Mouse (Mus musculus): ENCODE results near the gene Helb. TPM values are rescaled to one million over a fixed set of nuclear protein-coding genes. Genes with fewer than 3 reads are reported as not detected.

Gene Helb
- polyA plus RNA-seq, 1 experiment from 2014 or later = 12.1 TPM

GRCm38 (mm10) chr10:120111691-120112319, 982 bp downstream of the Helb start:
- DNase-seq (ENCODE audit: low spot score) (no peak), ATAC-seq (replicated peaks; ENCODE audit: low FRiP score) (no peak)
- 67% methylated on average over 3 of the region's 3 CpGs for WGBS
- peak overlapping the region; percentile 94 for H3K27ac ChIP-seq (ENCODE audit: low read depth, low read length)
- H3K9me3 ChIP-seq (ENCODE audit: control insufficient read depth, low read length) = no peaks in the 10 kb centered on the region
- no peaks in the 10 kb centered on the region; the same call in 1 of the 2 replicates for H3K36me3 ChIP-seq (ENCODE audit: control insufficient read depth, insufficient read depth, low read length)
- H3K9ac ChIP-seq (ENCODE audit: low read depth, low read length) = peak overlapping the region; percentile 81
- peak overlapping the region; percentile 81 for H3K4me2 ChIP-seq
- peaks cover 4% of the 10 kb centered on the region; the same call in 1 of the 2 replicates for H3K4me1 ChIP-seq (replicated peaks; ENCODE audit: control insufficient read depth, insufficient read depth, low read length)
- peak overlapping the region; percentile 72 for H3K4me3 ChIP-seq (ENCODE audit: low read depth, low read length)
- H3K27me3 ChIP-seq (replicated peaks; ENCODE audit: control insufficient read depth, insufficient read depth, low read length) = no peaks in the 10 kb centered on the region

GRCm38 (mm10) chr10:120100806-120101205, 12.0 kb downstream of the Helb start:
- Histone ChIP-seq H3K27ac (ENCODE audit: low read depth, low read length) (no peak overlapping the region), H3K36me3 (ENCODE audit: control insufficient read depth, insufficient read depth, low read length) (peaks cover 16% of the 10 kb centered on the region; the same call in 1 of the 2 replicates), H3K4me3 (ENCODE audit: low read depth, low read length) (no peak overlapping the region), H3K4me2 (no peak overlapping the region), H3K9me3 (ENCODE audit: control insufficient read depth, low read length) (no peaks in the 10 kb centered on the region), H3K4me1 (replicated peaks; ENCODE audit: control insufficient read depth, insufficient read depth, low read length) (no peaks in the 10 kb centered on the region), H3K27me3 (replicated peaks; ENCODE audit: control insufficient read depth, insufficient read depth, low read length) (no peaks in the 10 kb centered on the region), H3K9ac (ENCODE audit: low read depth, low read length) (no peak overlapping the region)
- DNase-seq (ENCODE audit: low spot score) (no peak), ATAC-seq (replicated peaks; ENCODE audit: low FRiP score) (no peak)
- 91% methylated on average over 1 of the region's 1 CpGs for WGBS

- H3K27me3 ChIP-seq (replicated peaks; ENCODE audit: control insufficient read depth, insufficient read depth, low read length) = no peaks in the 10 kb centered on the region
- ATAC-seq (replicated peaks; ENCODE audit: low FRiP score) (no peak), DNase-seq (ENCODE audit: low spot score) (no peak)
- peaks cover 18% of the 10 kb centered on the region for H3K36me3 ChIP-seq (ENCODE audit: control insufficient read depth, insufficient read depth, low read length)
- H3K4me2 ChIP-seq = no peak overlapping the region
- H3K27ac ChIP-seq (ENCODE audit: low read depth, low read length) = no peak overlapping the region
- no peaks in the 10 kb centered on the region for H3K9me3 ChIP-seq (ENCODE audit: control insufficient read depth, low read length)
- H3K4me1 ChIP-seq (replicated peaks; ENCODE audit: control insufficient read depth, insufficient read depth, low read length) = no peaks in the 10 kb centered on the region
- H3K4me3 ChIP-seq (ENCODE audit: low read depth, low read length) = no peak overlapping the region
- WGBS = 88% methylated on average over 5 of the region's 5 CpGs
- H3K9ac ChIP-seq (ENCODE audit: low read depth, low read length) = no peak overlapping the region
Measured at GRCm38 (mm10) chr10:120097564-120097963, 15.2 kb downstream of the Helb start.

- H3K9ac ChIP-seq (ENCODE audit: low read depth, low read length) = no peak overlapping the region
- H3K27me3 ChIP-seq (replicated peaks; ENCODE audit: control insufficient read depth, insufficient read depth, low read length) = no peaks in the 10 kb centered on the region
- 94% methylated on average over 5 of the region's 5 CpGs for WGBS
- peaks cover 12% of the 10 kb centered on the region for H3K36me3 ChIP-seq (ENCODE audit: control insufficient read depth, insufficient read depth, low read length)
- no peak overlapping the region for H3K27ac ChIP-seq (ENCODE audit: low read depth, low read length)
- no peaks in the 10 kb centered on the region for H3K4me1 ChIP-seq (replicated peaks; ENCODE audit: control insufficient read depth, insufficient read depth, low read length)
- H3K4me3 ChIP-seq (ENCODE audit: low read depth, low read length) = no peak overlapping the region
- DNase-seq (ENCODE audit: low spot score) (no peak), ATAC-seq (replicated peaks; ENCODE audit: low FRiP score) (no peak)
- no peak overlapping the region for H3K4me2 ChIP-seq
- no peaks in the 10 kb centered on the region for H3K9me3 ChIP-seq (ENCODE audit: control insufficient read depth, low read length)
Measured at GRCm38 (mm10) chr10:120095716-120096115, 17.1 kb downstream of the Helb start.

DNA sequence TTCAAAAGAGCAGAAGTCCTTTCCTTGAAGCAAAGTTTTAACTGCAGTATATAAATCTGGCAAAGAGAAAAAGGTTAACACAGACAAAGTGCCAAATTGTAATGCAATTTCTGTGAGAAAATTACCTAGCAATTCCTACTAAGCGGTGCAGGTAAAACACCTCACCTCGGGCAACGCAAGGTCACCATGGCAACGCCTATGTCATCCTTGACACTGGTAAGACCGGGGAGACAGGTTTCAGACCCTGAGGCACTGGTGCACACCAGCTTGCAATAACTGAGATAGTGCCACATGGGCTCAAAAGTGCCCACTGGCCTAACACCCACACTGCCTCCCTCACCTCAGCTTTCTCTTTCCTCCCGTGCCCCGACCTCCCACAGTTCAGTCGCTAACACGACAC, 17.7 kb downstream of the Helb start:
- Histone ChIP-seq H3K4me3 (ENCODE audit: low read depth, low read length) (no peak overlapping the region), H3K4me1 (replicated peaks; ENCODE audit: control insufficient read depth, insufficient read depth, low read length) (no peaks in the 10 kb centered on the region), H3K9me3 (ENCODE audit: control insufficient read depth, low read length) (no peaks in the 10 kb centered on the region), H3K27me3 (replicated peaks; ENCODE audit: control insufficient read depth, insufficient read depth, low read length) (no peaks in the 10 kb centered on the region), H3K36me3 (ENCODE audit: control insufficient read depth, insufficient read depth, low read length) (peaks cover 11% of the 10 kb centered on the region), H3K27ac (ENCODE audit: low read depth, low read length) (no peak overlapping the region), H3K4me2 (no peak overlapping the region), H3K9ac (ENCODE audit: low read depth, low read length) (no peak overlapping the region)
- DNase-seq (ENCODE audit: low spot score) (no peak), ATAC-seq (replicated peaks; ENCODE audit: low FRiP score) (no peak)
- WGBS = 93% methylated on average over 9 of the region's 9 CpGs

DNA sequence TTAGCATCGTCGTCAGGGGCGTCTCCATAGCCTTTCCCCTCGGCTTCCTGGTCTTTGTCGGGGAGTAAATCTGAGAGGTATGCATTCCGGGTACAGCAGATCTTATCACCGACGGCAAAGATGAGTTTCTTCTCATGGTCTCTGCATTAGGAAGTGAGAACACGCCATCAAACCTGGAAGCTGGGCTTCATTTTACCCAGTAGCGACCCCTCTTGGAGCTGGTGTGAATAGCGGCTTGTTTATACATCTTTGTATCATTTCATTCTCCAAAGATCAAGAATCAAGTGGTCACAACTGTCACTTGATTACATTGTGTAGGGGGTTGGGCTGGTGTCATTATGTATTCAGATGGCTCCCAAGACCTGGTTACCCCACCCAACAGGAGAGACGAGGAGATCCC, 20.2 kb downstream of the Helb start:
- ATAC-seq (replicated peaks; ENCODE audit: low FRiP score) (no peak), DNase-seq (ENCODE audit: low spot score) (no peak)
- Histone ChIP-seq H3K4me1 (replicated peaks; ENCODE audit: control insufficient read depth, insufficient read depth, low read length) (no peaks in the 10 kb centered on the region), H3K9ac (ENCODE audit: low read depth, low read length) (no peak overlapping the region), H3K4me2 (no peak overlapping the region), H3K4me3 (ENCODE audit: low read depth, low read length) (no peak overlapping the region), H3K9me3 (ENCODE audit: control insufficient read depth, low read length) (no peaks in the 10 kb centered on the region), H3K36me3 (ENCODE audit: control insufficient read depth, insufficient read depth, low read length) (peaks cover 18% of the 10 kb centered on the region), H3K27ac (ENCODE audit: low read depth, low read length) (no peak overlapping the region), H3K27me3 (replicated peaks; ENCODE audit: control insufficient read depth, insufficient read depth, low read length) (no peaks in the 10 kb centered on the region)
- 90% methylated on average over 12 of the region's 12 CpGs for WGBS

DNA sequence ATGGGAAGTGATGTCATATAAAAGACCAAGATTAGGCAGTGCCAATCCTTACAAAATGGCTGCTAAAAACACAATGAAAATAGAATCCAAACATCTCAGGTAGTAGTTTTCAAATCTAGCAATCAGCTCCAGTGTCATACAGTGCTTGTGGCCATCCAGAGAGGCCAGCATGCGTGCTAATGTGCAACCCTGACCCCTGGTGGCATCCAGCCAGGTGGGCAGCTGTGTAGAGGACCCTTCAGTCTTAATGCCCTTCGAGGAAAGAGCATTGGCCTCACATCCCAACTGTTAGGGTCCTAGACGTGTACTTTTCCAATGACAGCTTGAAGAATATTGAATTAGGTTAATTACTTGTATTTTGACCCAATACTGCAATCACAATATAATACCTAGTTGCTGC, 34.9 kb downstream of the Helb start:
- no peaks in the 10 kb centered on the region for H3K4me1 ChIP-seq (replicated peaks; ENCODE audit: control insufficient read depth, insufficient read depth, low read length)
- no peak for ATAC-seq (replicated peaks; ENCODE audit: low FRiP score)
- H3K27me3 ChIP-seq (replicated peaks; ENCODE audit: control insufficient read depth, insufficient read depth, low read length) = no peaks in the 10 kb centered on the region
- DNase-seq (ENCODE audit: low spot score) = no peak
- no peaks in the 10 kb centered on the region for H3K9me3 ChIP-seq (ENCODE audit: control insufficient read depth, low read length)
- no peak overlapping the region for H3K9ac ChIP-seq (ENCODE audit: low read depth, low read length)
- no peaks in the 10 kb centered on the region for H3K36me3 ChIP-seq (ENCODE audit: control insufficient read depth, insufficient read depth, low read length)
- no peak overlapping the region for H3K4me2 ChIP-seq
- 73% methylated on average over 3 of the region's 3 CpGs for WGBS
- no peak overlapping the region for H3K4me3 ChIP-seq (ENCODE audit: low read depth, low read length)
- H3K27ac ChIP-seq (ENCODE audit: low read depth, low read length) = no peak overlapping the region

DNA sequence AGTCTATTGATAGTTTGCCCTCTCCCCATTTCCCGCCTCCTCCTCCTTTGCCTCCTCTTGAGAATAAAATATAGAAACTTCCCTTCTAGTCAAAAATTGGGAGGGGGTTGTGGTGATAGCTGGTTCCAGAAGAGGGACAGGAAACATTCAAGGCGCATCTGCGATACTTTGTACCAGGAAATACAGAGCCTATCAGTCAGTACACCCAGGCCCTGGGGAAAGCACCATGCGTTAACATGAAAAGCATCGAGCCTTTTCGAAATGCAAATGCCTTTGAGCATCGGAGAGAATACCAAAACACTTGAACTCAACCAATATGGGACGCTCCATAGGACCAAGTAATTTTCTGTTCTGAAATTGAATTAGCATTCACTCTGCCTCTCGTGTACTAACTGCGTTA, 46.5 kb downstream of the Helb start:
- Histone ChIP-seq H3K36me3 (ENCODE audit: control insufficient read depth, insufficient read depth, low read length) (no peaks in the 10 kb centered on the region), H3K4me3 (ENCODE audit: low read depth, low read length) (no peak overlapping the region), H3K9ac (ENCODE audit: low read depth, low read length) (no peak overlapping the region), H3K4me2 (no peak overlapping the region), H3K27me3 (replicated peaks; ENCODE audit: control insufficient read depth, insufficient read depth, low read length) (no peaks in the 10 kb centered on the region), H3K4me1 (replicated peaks; ENCODE audit: control insufficient read depth, insufficient read depth, low read length) (no peaks in the 10 kb centered on the region), H3K9me3 (ENCODE audit: control insufficient read depth, low read length) (no peaks in the 10 kb centered on the region), H3K27ac (ENCODE audit: low read depth, low read length) (no peak overlapping the region)
- WGBS = 91% methylated on average over 10 of the region's 10 CpGs
- no peak for ATAC-seq (replicated peaks; ENCODE audit: low FRiP score)
- no peak for DNase-seq (ENCODE audit: low spot score)

GRCm38 (mm10) chr10:120064424-120064823, 48.4 kb downstream of the Helb start:
- no peaks in the 10 kb centered on the region for H3K27me3 ChIP-seq (replicated peaks; ENCODE audit: control insufficient read depth, insufficient read depth, low read length)
- no peak overlapping the region for H3K4me3 ChIP-seq (ENCODE audit: low read depth, low read length)
- 23% methylated on average over 5 of the region's 5 CpGs for WGBS

More at GRCm38 (mm10) chr10:120064424-120064823, 48.4 kb downstream of the Helb start:
- DNase-seq (ENCODE audit: low spot score) = no peak
- Histone ChIP-seq H3K27ac (ENCODE audit: low read depth, low read length) (no peak overlapping the region), H3K9ac (ENCODE audit: low read depth, low read length) (no peak overlapping the region), H3K4me2 (no peak overlapping the region), H3K36me3 (ENCODE audit: control insufficient read depth, insufficient read depth, low read length) (no peaks in the 10 kb centered on the region), H3K9me3 (ENCODE audit: control insufficient read depth, low read length) (no peaks in the 10 kb centered on the region), H3K4me1 (replicated peaks; ENCODE audit: control insufficient read depth, insufficient read depth, low read length) (no peaks in the 10 kb centered on the region)
- ATAC-seq (replicated peaks; ENCODE audit: low FRiP score) = no peak
